Mouse (Mus musculus): ENCODE measurements at regions not wholly inside any gene's neighbourhood (a gene's known extent, or its start where the extent isn't known, plus 50 kb on each side); places are given as distances from the start of the nearest gene placed in this dataset.

- Histone ChIP-seq H3K4me3 (ENCODE audit: low read depth, low read length) (no peak overlapping the region), H3K4me1 (ENCODE audit: control insufficient read depth, low read depth, low read length) (no peaks in the 10 kb centered on the region), H3K4me2 (ENCODE audit: low read depth, low read length) (no peak overlapping the region), H3K27me3 (ENCODE audit: control insufficient read depth, insufficient read depth, low read depth, low read length) (no peaks in the 10 kb centered on the region; the same call in 1 of the 2 replicates), H3K9me3 (replicated peaks; ENCODE audit: control insufficient read depth, low read length) (no peaks in the 10 kb centered on the region), H3K27ac (ENCODE audit: low read length) (no peak overlapping the region), H3K9ac (ENCODE audit: low read depth, low read length) (no peak overlapping the region), H3K36me3 (ENCODE audit: control insufficient read depth, insufficient read depth) (no peaks in the 10 kb centered on the region)
- no peak for ATAC-seq (ENCODE audit: low read depth)
- WGBS (ENCODE audit: insufficient replicate concordance): 66% methylated on average over 27 of the region's 27 CpGs
Measured at GRCm38 (mm10) chr16:93461406-93462285, 142.2 kb downstream of the Setd4 start.

GRCm38 (mm10) chr16:93459497-93460240 is 144.2 kb downstream of the Setd4 start:
- Histone ChIP-seq H3K9ac (ENCODE audit: low read depth, low read length) (no peak overlapping the region), H3K4me3 (ENCODE audit: low read depth, low read length) (no peak overlapping the region), H3K9me3 (replicated peaks; ENCODE audit: control insufficient read depth, low read length) (no peaks in the 10 kb centered on the region), H3K4me2 (ENCODE audit: low read depth, low read length) (no peak overlapping the region), H3K4me1 (ENCODE audit: control insufficient read depth, low read depth, low read length) (no peaks in the 10 kb centered on the region), H3K27me3 (ENCODE audit: control insufficient read depth, insufficient read depth, low read depth, low read length) (no peaks in the 10 kb centered on the region; the same call in 1 of the 2 replicates), H3K36me3 (ENCODE audit: control insufficient read depth, insufficient read depth) (no peaks in the 10 kb centered on the region), H3K27ac (ENCODE audit: low read length) (no peak overlapping the region)
- ATAC-seq (ENCODE audit: low read depth): no peak
- WGBS (ENCODE audit: insufficient replicate concordance): 43% methylated on average over 12 of the region's 12 CpGs

- no peaks in the 10 kb centered on the region for H3K36me3 ChIP-seq (ENCODE audit: control insufficient read depth, insufficient read depth)
- H3K9ac ChIP-seq (ENCODE audit: low read depth, low read length): no peak overlapping the region
- H3K27ac ChIP-seq (ENCODE audit: low read length): no peak overlapping the region
- 46% methylated on average over 24 of the region's 25 CpGs for WGBS (ENCODE audit: insufficient replicate concordance)
- no peaks in the 10 kb centered on the region for H3K9me3 ChIP-seq (replicated peaks; ENCODE audit: control insufficient read depth, low read length)
- no peak overlapping the region for H3K4me3 ChIP-seq (ENCODE audit: low read depth, low read length)
- no peaks in the 10 kb centered on the region for H3K4me1 ChIP-seq (ENCODE audit: control insufficient read depth, low read depth, low read length)
- peaks cover under 1% of the 10 kb centered on the region; the same call in 1 of the 2 replicates for H3K27me3 ChIP-seq (ENCODE audit: control insufficient read depth, insufficient read depth, low read depth, low read length)
- ATAC-seq (ENCODE audit: low read depth): no peak
- H3K4me2 ChIP-seq (ENCODE audit: low read depth, low read length): no peak overlapping the region
Measured at GRCm38 (mm10) chr16:93458598-93459496, 145.0 kb downstream of the Setd4 start.

- no peak overlapping the region for H3K27ac ChIP-seq (ENCODE audit: low read length)
- no peak overlapping the region for H3K4me2 ChIP-seq (ENCODE audit: low read depth, low read length)
- no peak for ATAC-seq (ENCODE audit: low read depth)
- H3K4me1 ChIP-seq (ENCODE audit: control insufficient read depth, low read depth, low read length): no peaks in the 10 kb centered on the region
- 70% methylated on average over 20 of the region's 20 CpGs for WGBS (ENCODE audit: insufficient replicate concordance)
- no peaks in the 10 kb centered on the region for H3K36me3 ChIP-seq (ENCODE audit: control insufficient read depth, insufficient read depth)
- H3K9ac ChIP-seq (ENCODE audit: low read depth, low read length): no peak overlapping the region
- no peaks in the 10 kb centered on the region for H3K9me3 ChIP-seq (replicated peaks; ENCODE audit: control insufficient read depth, low read length)
- peaks cover 3% of the 10 kb centered on the region; the same call in 1 of the 2 replicates for H3K27me3 ChIP-seq (ENCODE audit: control insufficient read depth, insufficient read depth, low read depth, low read length)
- no peak overlapping the region for H3K4me3 ChIP-seq (ENCODE audit: low read depth, low read length)
Measured at GRCm38 (mm10) chr16:93458011-93458585, 145.8 kb downstream of the Setd4 start.

- ATAC-seq (ENCODE audit: low read depth): no peak
- Histone ChIP-seq H3K27me3 (ENCODE audit: control insufficient read depth, insufficient read depth, low read depth, low read length) (peaks cover 3% of the 10 kb centered on the region; the same call in 1 of the 2 replicates), H3K4me1 (ENCODE audit: control insufficient read depth, low read depth, low read length) (no peaks in the 10 kb centered on the region), H3K27ac (ENCODE audit: low read length) (no peak overlapping the region), H3K36me3 (ENCODE audit: control insufficient read depth, insufficient read depth) (no peaks in the 10 kb centered on the region), H3K9me3 (replicated peaks; ENCODE audit: control insufficient read depth, low read length) (no peaks in the 10 kb centered on the region), H3K4me3 (ENCODE audit: low read depth, low read length) (no peak overlapping the region), H3K9ac (ENCODE audit: low read depth, low read length) (no peak overlapping the region), H3K4me2 (ENCODE audit: low read depth, low read length) (no peak overlapping the region)
- WGBS (ENCODE audit: insufficient replicate concordance): 74% methylated on average over 17 of the region's 17 CpGs
Measured at GRCm38 (mm10) chr16:93456706-93457425, 147.0 kb downstream of the Setd4 start.

GRCm38 (mm10) chr16:93454080-93454997 is 149.5 kb downstream of the Setd4 start:
- Histone ChIP-seq H3K9ac (ENCODE audit: low read depth, low read length) (no peak overlapping the region), H3K9me3 (replicated peaks; ENCODE audit: control insufficient read depth, low read length) (no peaks in the 10 kb centered on the region), H3K4me2 (ENCODE audit: low read depth, low read length) (no peak overlapping the region), H3K27me3 (ENCODE audit: control insufficient read depth, insufficient read depth, low read depth, low read length) (0 out of 2 replicates have a peak, but pooled peaks cover 3% of the 10 kb centered on the region), H3K36me3 (ENCODE audit: control insufficient read depth, insufficient read depth) (no peaks in the 10 kb centered on the region), H3K4me1 (ENCODE audit: control insufficient read depth, low read depth, low read length) (no peaks in the 10 kb centered on the region), H3K4me3 (ENCODE audit: low read depth, low read length) (no peak overlapping the region), H3K27ac (ENCODE audit: low read length) (no peak overlapping the region)
- WGBS (ENCODE audit: insufficient replicate concordance): 24% methylated on average over 8 of the region's 8 CpGs
- ATAC-seq (ENCODE audit: low read depth): no peak

GRCm38 (mm10) chr16:93453056-93453455 is 150.8 kb downstream of the Setd4 start:
- no peak for ATAC-seq (ENCODE audit: low read depth)
- Histone ChIP-seq H3K4me3 (ENCODE audit: low read depth, low read length) (no peak overlapping the region), H3K9me3 (replicated peaks; ENCODE audit: control insufficient read depth, low read length) (no peaks in the 10 kb centered on the region), H3K4me2 (ENCODE audit: low read depth, low read length) (no peak overlapping the region), H3K27me3 (ENCODE audit: control insufficient read depth, insufficient read depth, low read depth, low read length) (0 out of 2 replicates have a peak, but pooled peaks cover 3% of the 10 kb centered on the region), H3K4me1 (ENCODE audit: control insufficient read depth, low read depth, low read length) (no peaks in the 10 kb centered on the region), H3K9ac (ENCODE audit: low read depth, low read length) (no peak overlapping the region), H3K36me3 (ENCODE audit: control insufficient read depth, insufficient read depth) (no peaks in the 10 kb centered on the region), H3K27ac (ENCODE audit: low read length) (no peak overlapping the region)
- 43% methylated on average over 9 of the region's 9 CpGs for whole genome bisulfite sequencing (ENCODE audit: insufficient replicate concordance)
